ENCODE assay signal across 16 mouse cellular contexts in the genomic region with DNA sequence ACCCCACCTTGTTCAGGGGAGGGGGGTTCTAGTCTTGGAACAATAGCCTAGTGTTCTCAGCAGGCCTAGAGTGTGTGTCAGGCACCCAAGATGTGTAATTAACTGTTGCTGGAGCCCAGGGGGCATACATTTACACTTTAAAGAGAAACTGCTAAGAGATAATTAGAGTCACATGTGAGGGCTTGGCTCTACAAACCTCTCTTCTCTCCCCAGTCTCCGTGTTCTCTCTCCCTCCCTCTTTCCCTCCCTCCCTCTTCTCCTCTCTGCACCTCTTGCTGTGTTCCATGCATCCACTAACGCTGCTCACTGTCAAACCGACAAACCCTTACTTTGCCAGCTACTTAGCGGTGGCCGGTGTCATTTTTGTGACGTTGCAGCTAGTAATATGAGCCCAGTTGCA.
A peak's percentile ranks its signal among the peaks of the same experiment; 100 is the strongest.
DNase-seq lines count a peak whose midpoint lies in the region; ATAC-seq and TF ChIP-seq lines count a peak whose summit lies in the region.
"Had no signal": no experiment of that assay in that cellular context is flagged by ENCODE, and none has a peak within 500 bp of the region (broad histone marks: within the 10 kb centered on the region; RNA-seq: fewer than 3 reads in every experiment).

No protein-coding gene starts in this region.

- TF ChIP-seq CTCF in kidney, adult 2 months (conservative IDR thresholded peaks at IDR 0.05; ENCODE audit: insufficient read depth, insufficient read length, low read depth, low read length): no peak

- no peak overlapping the region for H3K4me2 ChIP-seq in hindbrain, embryonic 14.5 days (replicated peaks)
- H3K4me2 ChIP-seq in forebrain, embryonic 15.5 days (replicated peaks): no peak overlapping the region
- H3K4me2 ChIP-seq in limb, embryonic 12.5 days: peak overlapping the region; percentile 31; the same call in 1 of the 2 replicates
- H3K4me2 ChIP-seq: intestine, embryonic 15.5 days; liver, embryonic 15.5 days; neural tube, embryonic 13.5 days had no signal

- H3K9me3 ChIP-seq in hindbrain, embryonic 10.5 days: no peaks in the 10 kb centered on the region
- no peaks in the 10 kb centered on the region for H3K9me3 ChIP-seq in hindbrain, embryonic 14.5 days (ENCODE audit: control insufficient read depth, low read length)
- H3K9me3 ChIP-seq in forebrain, embryonic 15.5 days: no peaks in the 10 kb centered on the region
- no peaks in the 10 kb centered on the region for H3K9me3 ChIP-seq in limb, embryonic 12.5 days
- H3K9me3 ChIP-seq: heart, embryonic 10.5 days; intestine, embryonic 15.5 days; liver, embryonic 15.5 days; neural tube, embryonic 13.5 days had no signal

- no peak overlapping the region for H3K9ac ChIP-seq in hindbrain, embryonic 14.5 days
- no peak overlapping the region for H3K9ac ChIP-seq in forebrain, embryonic 15.5 days (replicated peaks)
- H3K9ac ChIP-seq in limb, embryonic 12.5 days (replicated peaks): no peak overlapping the region
- H3K9ac ChIP-seq: intestine, embryonic 15.5 days; liver, embryonic 15.5 days; neural tube, embryonic 13.5 days had no signal

- peak; percentile 39 for DNase-seq in hindbrain, embryonic 10.5 days (ENCODE audit: low spot score)
- DNase-seq in hindbrain, embryonic 14.5 days (ENCODE audit: low spot score): no peak
- no peak for DNase-seq in layer of hippocampus, postnatal 36 days
- no peak for DNase-seq in kidney, adult 2 months
- no peak for DNase-seq in adrenal gland, postnatal 14 days
- no peak for DNase-seq in cerebellum, postnatal 25 days
- DNase-seq: cerebellum, adult 11 months; kidney, postnatal 4 days; right cerebral cortex, postnatal 25 days; thymus, postnatal 14 days had no signal

- peaks cover 63% of the 10 kb centered on the region for H3K4me1 ChIP-seq in hindbrain, embryonic 10.5 days (replicated peaks)
- peaks cover 21% of the 10 kb centered on the region for H3K4me1 ChIP-seq in hindbrain, embryonic 14.5 days (replicated peaks; ENCODE audit: control insufficient read depth, insufficient read depth, low read length)
- peaks cover 23% of the 10 kb centered on the region for H3K4me1 ChIP-seq in forebrain, embryonic 15.5 days
- peaks cover 36% of the 10 kb centered on the region for H3K4me1 ChIP-seq in limb, embryonic 12.5 days (replicated peaks)
- no peaks in the 10 kb centered on the region for H3K4me1 ChIP-seq in kidney, adult 2 months (ENCODE audit: control insufficient read depth, insufficient read depth, low read length)
- H3K4me1 ChIP-seq: intestine, embryonic 15.5 days had no signal

- ATAC-seq in hindbrain, embryonic 14.5 days (ENCODE audit: low FRiP score): no peak
- peak; percentile 78 for ATAC-seq in forebrain, embryonic 15.5 days (replicated peaks)
- ATAC-seq in limb, embryonic 12.5 days (ENCODE audit: insufficient number of reproducible peaks, insufficient read depth, low FRiP score, low TSS enrichment, low read depth): peak; percentile 37; the same call in 1 of the 2 replicates
- ATAC-seq: intestine, embryonic 15.5 days had no signal

- no peaks in the 10 kb centered on the region for H3K27me3 ChIP-seq in hindbrain, embryonic 10.5 days (ENCODE audit: insufficient read depth, poor library complexity, severe bottlenecking)
- no peaks in the 10 kb centered on the region for H3K27me3 ChIP-seq in hindbrain, embryonic 14.5 days (ENCODE audit: control insufficient read depth, insufficient read depth, low read length)
- H3K27me3 ChIP-seq in forebrain, embryonic 15.5 days: no peaks in the 10 kb centered on the region
- H3K27me3 ChIP-seq in limb, embryonic 12.5 days: peaks cover 10% of the 10 kb centered on the region; the same call in 1 of the 2 replicates
- no peaks in the 10 kb centered on the region for H3K27me3 ChIP-seq in kidney, adult 2 months (replicated peaks; ENCODE audit: control insufficient read depth, insufficient read depth, low read length)
- H3K27me3 ChIP-seq: intestine, embryonic 15.5 days; liver, embryonic 15.5 days had no signal

- H3K27ac ChIP-seq in hindbrain, embryonic 10.5 days: peak overlapping the region; percentile 59
- H3K27ac ChIP-seq in hindbrain, embryonic 14.5 days: no peak overlapping the region
- peak overlapping the region; percentile 9; the same call in 1 of the 2 replicates for H3K27ac ChIP-seq in forebrain, embryonic 15.5 days (replicated peaks)
- H3K27ac ChIP-seq in limb, embryonic 12.5 days: no peak overlapping the region
- no peak overlapping the region for H3K27ac ChIP-seq in kidney, adult 2 months (ENCODE audit: insufficient read depth, low read depth, low read length)
- H3K27ac ChIP-seq: intestine, embryonic 15.5 days; liver, embryonic 15.5 days; neural tube, embryonic 13.5 days had no signal

- no peak for TF ChIP-seq POLR2A in kidney, adult 2 months (IDR thresholded peaks at IDR 0.05; ENCODE audit: low read depth, low read length)

- H3K4me3 ChIP-seq in hindbrain, embryonic 10.5 days: no peak overlapping the region
- H3K4me3 ChIP-seq in hindbrain, embryonic 14.5 days (replicated peaks; ENCODE audit: low read length): no peak overlapping the region
- H3K4me3 ChIP-seq in forebrain, embryonic 15.5 days: no peak overlapping the region
- no peak overlapping the region for H3K4me3 ChIP-seq in limb, embryonic 12.5 days (replicated peaks)
- H3K4me3 ChIP-seq in kidney, adult 2 months (ENCODE audit: insufficient read depth, low read depth, low read length): no peak overlapping the region
- H3K4me3 ChIP-seq: heart, embryonic 10.5 days; intestine, embryonic 15.5 days; liver, embryonic 15.5 days; neural tube, embryonic 13.5 days had no signal

- peaks cover 86% of the 10 kb centered on the region for H3K36me3 ChIP-seq in hindbrain, embryonic 10.5 days
- H3K36me3 ChIP-seq in hindbrain, embryonic 14.5 days (replicated peaks; ENCODE audit: control insufficient read depth, insufficient read depth): peaks cover 33% of the 10 kb centered on the region
- H3K36me3 ChIP-seq in forebrain, embryonic 15.5 days: peaks cover 7% of the 10 kb centered on the region; the same call in 1 of the 2 replicates
- H3K36me3 ChIP-seq in limb, embryonic 12.5 days: no peaks in the 10 kb centered on the region
- H3K36me3 ChIP-seq in kidney, adult 2 months (ENCODE audit: control insufficient read depth, insufficient read depth, low read length): no peaks in the 10 kb centered on the region
- H3K36me3 ChIP-seq: heart, embryonic 10.5 days; intestine, embryonic 15.5 days; liver, embryonic 15.5 days had no signal

- WGBS in hindbrain, embryonic 10.5 days: 15% methylated on average over 6 of the region's 6 CpGs
- 17% methylated on average over 6 of the region's 6 CpGs for WGBS in hindbrain, embryonic 14.5 days
- 10% methylated on average over 6 of the region's 6 CpGs for WGBS in forebrain, embryonic 15.5 days
- 2% methylated on average over 6 of the region's 6 CpGs for WGBS in limb, embryonic 12.5 days
- 22% methylated on average over 6 of the region's 6 CpGs for WGBS in kidney, adult 2 months

Comparison
In these comparisons a context has a peak if more than half of its experiments do, and no peak if none do; other contexts are left out.
1. H3K27ac ChIP-seq: peak in hindbrain, embryonic 10.5 days (single experiment) and forebrain, embryonic 15.5 days (single experiment); none in hindbrain, embryonic 14.5 days (single experiment), limb, embryonic 12.5 days (single experiment) and kidney, adult 2 months (single experiment).